Mouse (Mus musculus) G1E (cell line): ENCODE measurements around the gene Cop1.
A peak's percentile ranks its signal among the peaks of the same experiment; 100 is the strongest.

ENCODE experiments used
- CTCF ChIP-seq: IDR thresholded peaks from 2 replicates; pipeline ENCODE4 v1.5.1; 2012; ENCODE audit warnings: low read depth, low read length, inconsistent platforms, mixed read lengths
- GATA1 ChIP-seq: IDR thresholded peaks from 2 replicates; pipeline ENCODE4 v1.6.1; 2012; ENCODE audit warnings: borderline replicate concordance, low read length, inconsistent platforms, mixed read lengths
- POLR2AphosphoS5 ChIP-seq: IDR thresholded peaks from 2 replicates; pipeline ENCODE4 v1.6.1; 2012; ENCODE audit warnings: low read depth, low read length, inconsistent platforms; ENCODE audit not compliant: insufficient replicate concordance
- TAL1 ChIP-seq: conservative IDR thresholded peaks from 2 replicates; pipeline ENCODE4 v1.6.1; 2012; ENCODE audit warnings: low read depth, low read length, inconsistent platforms, mixed read lengths

DNA sequence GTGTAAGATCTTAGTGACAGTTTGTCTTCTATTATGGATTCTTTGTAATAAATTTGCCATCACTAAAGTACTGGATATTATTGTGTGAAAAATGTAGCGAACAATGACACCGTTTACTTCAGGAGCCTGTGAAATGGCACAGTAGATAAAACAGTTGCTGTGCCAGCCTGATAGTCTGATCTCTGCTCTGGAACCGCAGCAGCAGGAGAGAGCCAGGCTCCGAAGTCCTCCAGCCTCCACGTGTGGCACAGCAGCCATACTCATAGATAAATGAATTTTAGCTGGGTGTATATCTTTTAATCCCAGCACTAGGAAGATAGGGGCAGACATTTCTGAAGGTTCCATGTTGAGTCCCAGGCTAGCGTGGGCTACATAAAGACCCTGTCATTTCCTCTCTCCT, 6.0 kb downstream of the Cop1 start:
- TF ChIP-seq CTCF (no peak), TAL1 (peak; percentile 62), GATA1 (no peak), POLR2AphosphoS5 (no peak)
